Mouse (Mus musculus): ENCODE results near the gene Myom3. TPM values are rescaled to one million over a fixed set of nuclear protein-coding genes. Genes with fewer than 3 reads are reported as not detected.

Myom3 gene
- total and polyA plus RNA-seq, 3 experiments = not detected

- Histone ChIP-seq H3K4me3 (ENCODE audit: control insufficient read depth in 1 of 2, insufficient read depth in 1 of 2, low read depth in 2 of 2, low read length in 2 of 2) (no peak overlapping the region), H3K4me1 (ENCODE audit: control insufficient read depth in 1 of 2, insufficient read depth in 2 of 2, low read length in 2 of 2) (no peaks in the 10 kb centered on the region), H3K9me3 (replicated peaks; ENCODE audit: insufficient read depth, low read length) (no peaks in the 10 kb centered on the region), H3K27me3 (ENCODE audit: control insufficient read depth in 1 of 2, insufficient read depth in 2 of 2, low read length in 2 of 2) (peaks cover 0 to 1% of the 10 kb centered on the region in 2 experiments; a peak in 1 of 4 replicates), H3K79me2 (ENCODE audit: control insufficient read depth, insufficient read depth, low read length, poor library complexity) (no peaks in the 10 kb centered on the region), H3K36me3 (ENCODE audit: control insufficient read depth in 1 of 2, insufficient read depth in 2 of 2, low read length in 2 of 2) (no peaks in the 10 kb centered on the region), H3K9ac (ENCODE audit: control insufficient read depth, low read depth, low read length, poor library complexity, severe bottlenecking) (no peak overlapping the region), H3K27ac (ENCODE audit: control insufficient read depth, low read depth, low read length) (no peak overlapping the region)
- no peak for TF ChIP-seq TCF12 (IDR thresholded peaks at IDR 0.05; ENCODE audit: low read depth, low read length)
- DNase-seq (ENCODE audit: low read depth, low spot score) = no peak
Observed at GRCm38 (mm10) chr4:135839293-135840011, 79.9 kb downstream of the Myom3 start.

GRCm38 (mm10) chr4:135844400-135844799 lies 84.9 kb downstream of the Myom3 start:
- DNase-seq (ENCODE audit: low read depth, low spot score) = peak; percentile 34
- Histone ChIP-seq H3K4me1 (ENCODE audit: control insufficient read depth in 1 of 2, insufficient read depth in 2 of 2, low read length in 2 of 2) (peaks cover 0 to 3% of the 10 kb centered on the region in 2 experiments; a peak in 2 of 4 replicates), H3K27ac (ENCODE audit: control insufficient read depth, low read depth, low read length) (no peak overlapping the region), H3K4me3 (ENCODE audit: control insufficient read depth in 1 of 2, insufficient read depth in 1 of 2, low read depth in 2 of 2, low read length in 2 of 2) (no peak overlapping the region), H3K27me3 (ENCODE audit: control insufficient read depth in 1 of 2, insufficient read depth in 2 of 2, low read length in 2 of 2) (no peaks in the 10 kb centered on the region; a peak in 1 of 4 replicates), H3K79me2 (ENCODE audit: control insufficient read depth, insufficient read depth, low read length, poor library complexity) (no peaks in the 10 kb centered on the region), H3K9ac (ENCODE audit: control insufficient read depth, low read depth, low read length, poor library complexity, severe bottlenecking) (no peak overlapping the region), H3K36me3 (ENCODE audit: control insufficient read depth in 1 of 2, insufficient read depth in 2 of 2, low read length in 2 of 2) (peaks cover 0 to 2% of the 10 kb centered on the region in 2 experiments; a peak in 2 of 4 replicates), H3K9me3 (replicated peaks; ENCODE audit: insufficient read depth, low read length) (no peaks in the 10 kb centered on the region)
- TF ChIP-seq RCOR1 (IDR thresholded peaks at IDR 0.05; ENCODE audit: low read depth, low read length) (no peak), CTCF (IDR thresholded peaks at IDR 0.05 in 2 of 3, conservative IDR thresholded peaks at IDR 0.05 in 1 of 3; ENCODE audit: control insufficient read depth in 1 of 3, insufficient read depth in 1 of 3, low read depth in 2 of 3, low read length in 3 of 3, poor library complexity in 1 of 3, severe bottlenecking in 1 of 3) (no peak), MAFK (IDR thresholded peaks at IDR 0.05; ENCODE audit: borderline replicate concordance, low read depth, low read length) (no peak), BHLHE40 (IDR thresholded peaks at IDR 0.05; ENCODE audit: borderline replicate concordance, low read depth, low read length) (no peak), MAZ (IDR thresholded peaks at IDR 0.05; ENCODE audit: low read depth, low read length) (no peak), MEF2A (IDR thresholded peaks at IDR 0.05; ENCODE audit: extremely low read depth, insufficient replicate concordance, low read depth, low read length, poor library complexity, severe bottlenecking) (no peak), ZMIZ1 (IDR thresholded peaks at IDR 0.05; ENCODE audit: low read depth, low read length) (no peak), POLR2A (IDR thresholded peaks at IDR 0.05; ENCODE audit: control insufficient read depth in 1 of 2, insufficient read depth in 1 of 2, low read depth in 1 of 2, low read length in 2 of 2, poor library complexity in 1 of 2) (no peak), TCF12 (IDR thresholded peaks at IDR 0.05; ENCODE audit: low read depth, low read length) (no peak)

- no peak overlapping the region for H3K4me3 ChIP-seq (ENCODE audit: control insufficient read depth in 1 of 2, insufficient read depth in 1 of 2, low read depth in 2 of 2, low read length in 2 of 2)
- H3K9me3 ChIP-seq (replicated peaks; ENCODE audit: insufficient read depth, low read length) = no peaks in the 10 kb centered on the region
- peaks cover 11 to 27% of the 10 kb centered on the region in 2 experiments for H3K4me1 ChIP-seq (ENCODE audit: control insufficient read depth in 1 of 2, insufficient read depth in 2 of 2, low read length in 2 of 2)
- H3K27ac ChIP-seq (ENCODE audit: control insufficient read depth, low read depth, low read length) = no peak overlapping the region
- no peaks in the 10 kb centered on the region for H3K27me3 ChIP-seq (ENCODE audit: control insufficient read depth in 1 of 2, insufficient read depth in 2 of 2, low read length in 2 of 2)
- no peak for DNase-seq (ENCODE audit: low read depth, low spot score)
- H3K36me3 ChIP-seq (ENCODE audit: control insufficient read depth in 1 of 2, insufficient read depth in 2 of 2, low read length in 2 of 2) = peaks cover 0 to 18% of the 10 kb centered on the region in 2 experiments; a peak in 2 of 4 replicates
- H3K9ac ChIP-seq (ENCODE audit: control insufficient read depth, low read depth, low read length, poor library complexity, severe bottlenecking) = no peak overlapping the region
- TF ChIP-seq ZMIZ1 (IDR thresholded peaks at IDR 0.05; ENCODE audit: low read depth, low read length) = no peak
- TF ChIP-seq EP300 (IDR thresholded peaks at IDR 0.05; ENCODE audit: low read depth in 1 of 2, low read length in 2 of 2) = no peak
- TF ChIP-seq RAD21 (IDR thresholded peaks at IDR 0.05; ENCODE audit: low read depth, low read length) = no peak
- no peak for TF ChIP-seq ELF1 (IDR thresholded peaks at IDR 0.05; ENCODE audit: low read depth, low read length)
- TF ChIP-seq JUND (IDR thresholded peaks at IDR 0.05; ENCODE audit: low read depth, low read length) = no peak
- no peak for TF ChIP-seq UBTF (IDR thresholded peaks at IDR 0.05; ENCODE audit: borderline replicate concordance, insufficient read depth, low read depth, low read length)
- no peak for TF ChIP-seq NELFE (IDR thresholded peaks at IDR 0.05; ENCODE audit: low read depth, low read length)
- no peak for TF ChIP-seq MAX (IDR thresholded peaks at IDR 0.05; ENCODE audit: low read length)
- no peak for TF ChIP-seq HCFC1 (IDR thresholded peaks at IDR 0.05; ENCODE audit: low read depth, low read length)
- TF ChIP-seq RCOR1 (IDR thresholded peaks at IDR 0.05; ENCODE audit: low read depth, low read length) = no peak
- no peak for TF ChIP-seq GATA1 (IDR thresholded peaks at IDR 0.05; ENCODE audit: low read depth, low read length)
- no peak for TF ChIP-seq USF2 (IDR thresholded peaks at IDR 0.05; ENCODE audit: borderline replicate concordance in 1 of 2, insufficient read depth in 1 of 2, low read depth in 1 of 2, low read length in 2 of 2)
- no peak for TF ChIP-seq TAL1 (IDR thresholded peaks at IDR 0.05; ENCODE audit: low read length)
- no peak for TF ChIP-seq CHD1 (IDR thresholded peaks at IDR 0.05; ENCODE audit: low read depth, low read length)
- TF ChIP-seq KAT2A (conservative IDR thresholded peaks at IDR 0.05; ENCODE audit: low read depth, low read length) = no peak
- TF ChIP-seq ZC3H11A (IDR thresholded peaks at IDR 0.05; ENCODE audit: low read depth, low read length) = no peak
- TF ChIP-seq MYC (IDR thresholded peaks at IDR 0.05; ENCODE audit: low read depth, low read length) = no peak
- no peaks in the 10 kb centered on the region for H3K79me2 ChIP-seq (ENCODE audit: control insufficient read depth, insufficient read depth, low read length, poor library complexity)
Observed at GRCm38 (mm10) chr4:135847581-135847980, 88.1 kb downstream of the Myom3 start.
